Mouse (Mus musculus): ENCODE results near the gene Wars2. TPM values are rescaled to one million over a fixed set of nuclear protein-coding genes. Genes with fewer than 3 reads are reported as not detected.

Wars2 gene
- polyA plus RNA-seq, 1 experiment from 2014 or later, result 5.4 TPM

- H3K27me3 ChIP-seq (ENCODE audit: control insufficient read depth, insufficient read depth, low read length), result peaks cover 95% of the 10 kb centered on the region
- H3K36me3 ChIP-seq (replicated peaks; ENCODE audit: control insufficient read depth, insufficient read depth), result no peaks in the 10 kb centered on the region
- DNase-seq (ENCODE audit: low spot score) (peak; percentile 23), ATAC-seq (ENCODE audit: low FRiP score) (no peak)
- no peaks in the 10 kb centered on the region for H3K4me1 ChIP-seq (replicated peaks; ENCODE audit: control insufficient read depth, insufficient read depth, low read length)
- H3K4me2 ChIP-seq (replicated peaks), result no peak overlapping the region
- WGBS, result 4% methylated on average over 29 of the region's 29 CpGs
- H3K27ac ChIP-seq, result no peak overlapping the region
- no peaks in the 10 kb centered on the region for H3K9me3 ChIP-seq (ENCODE audit: control insufficient read depth, low read length)
- no peak overlapping the region for H3K4me3 ChIP-seq (replicated peaks; ENCODE audit: low read length)
- no peak overlapping the region for H3K9ac ChIP-seq
Measured at GRCm38 (mm10) chr3:99257586-99258577, 117.0 kb downstream of the Wars2 start.

GRCm38 (mm10) chr3:99259741-99260270 is 118.9 kb downstream of the Wars2 start:
- ATAC-seq (ENCODE audit: low FRiP score), result no peak
- WGBS, result 7% methylated on average over 6 of the region's 6 CpGs
- no peak overlapping the region for H3K4me2 ChIP-seq (replicated peaks)
- H3K27me3 ChIP-seq (ENCODE audit: control insufficient read depth, insufficient read depth, low read length), result peaks cover 99% of the 10 kb centered on the region
- H3K9me3 ChIP-seq (ENCODE audit: control insufficient read depth, low read length), result no peaks in the 10 kb centered on the region
- no peaks in the 10 kb centered on the region for H3K36me3 ChIP-seq (replicated peaks; ENCODE audit: control insufficient read depth, insufficient read depth)
- peak; percentile 25 for DNase-seq (ENCODE audit: low spot score)
- no peak overlapping the region for H3K4me3 ChIP-seq (replicated peaks; ENCODE audit: low read length)
- no peaks in the 10 kb centered on the region for H3K4me1 ChIP-seq (replicated peaks; ENCODE audit: control insufficient read depth, insufficient read depth, low read length)
- no peak overlapping the region for H3K27ac ChIP-seq
- H3K9ac ChIP-seq, result no peak overlapping the region

DNA sequence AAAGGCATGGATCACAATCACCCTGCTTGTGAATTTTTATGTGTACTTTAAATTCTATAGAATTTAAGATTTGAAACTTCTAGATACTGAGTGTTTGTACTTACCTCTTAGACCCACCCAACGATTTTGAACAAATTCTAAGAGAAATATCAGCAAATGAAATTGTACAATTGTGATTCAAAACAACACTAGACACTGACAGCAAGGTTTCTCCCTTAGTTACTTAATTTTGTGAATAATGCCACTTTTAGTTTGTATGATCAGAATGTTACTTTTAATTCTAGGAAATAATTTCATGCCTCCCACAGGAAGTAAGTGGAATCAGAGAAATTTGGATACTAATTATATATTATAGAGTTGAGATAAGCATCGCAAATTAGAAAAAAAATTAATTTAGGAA is 119.5 kb downstream of the Wars2 start:
- Histone ChIP-seq H3K9me3 (ENCODE audit: control insufficient read depth, low read length) (no peaks in the 10 kb centered on the region), H3K4me2 (replicated peaks) (no peak overlapping the region), H3K27me3 (ENCODE audit: control insufficient read depth, insufficient read depth, low read length) (peaks cover 99% of the 10 kb centered on the region), H3K9ac (no peak overlapping the region), H3K4me1 (replicated peaks; ENCODE audit: control insufficient read depth, insufficient read depth, low read length) (no peaks in the 10 kb centered on the region), H3K36me3 (replicated peaks; ENCODE audit: control insufficient read depth, insufficient read depth) (no peaks in the 10 kb centered on the region), H3K4me3 (replicated peaks; ENCODE audit: low read length) (no peak overlapping the region), H3K27ac (no peak overlapping the region)
- DNase-seq (ENCODE audit: low spot score) (peak; percentile 52), ATAC-seq (ENCODE audit: low FRiP score) (no peak)
- WGBS, result 42% methylated on average over 2 of the region's 2 CpGs

DNA sequence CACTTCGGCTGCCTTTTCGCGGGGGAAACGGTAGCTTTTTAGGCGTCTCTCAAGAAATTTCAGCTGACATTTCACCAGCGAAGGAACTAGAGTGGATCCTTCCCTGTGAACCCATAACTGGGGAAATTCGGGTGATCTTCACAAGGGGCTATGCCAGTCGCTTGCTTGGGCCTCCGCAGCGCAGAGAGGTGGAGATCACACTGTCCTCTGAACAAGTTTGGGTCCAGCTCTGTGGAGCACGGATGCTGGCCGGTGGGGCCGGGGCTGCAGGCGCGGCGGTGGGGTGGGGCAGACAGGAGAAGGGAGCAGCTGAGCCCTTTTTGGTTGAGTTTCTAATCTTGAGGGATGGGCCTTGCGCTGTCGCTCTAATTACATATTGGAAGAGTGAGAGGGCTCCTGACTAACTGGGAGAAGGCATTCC is 120.5 kb downstream of the Wars2 start:
- no peaks in the 10 kb centered on the region for H3K36me3 ChIP-seq (replicated peaks; ENCODE audit: control insufficient read depth, insufficient read depth)
- no peak for ATAC-seq (ENCODE audit: low FRiP score)
- no peak overlapping the region for H3K27ac ChIP-seq
- under 1% methylated on average over 18 of the region's 18 CpGs for WGBS
- no peak overlapping the region for H3K9ac ChIP-seq
- DNase-seq (ENCODE audit: low spot score), result no peak
- peaks cover 98% of the 10 kb centered on the region for H3K27me3 ChIP-seq (ENCODE audit: control insufficient read depth, insufficient read depth, low read length)
- no peak overlapping the region for H3K4me2 ChIP-seq (replicated peaks)
- H3K4me1 ChIP-seq (replicated peaks; ENCODE audit: control insufficient read depth, insufficient read depth, low read length), result no peaks in the 10 kb centered on the region
- H3K9me3 ChIP-seq (ENCODE audit: control insufficient read depth, low read length), result no peaks in the 10 kb centered on the region
- no peak overlapping the region for H3K4me3 ChIP-seq (replicated peaks; ENCODE audit: low read length)

GRCm38 (mm10) chr3:99261986-99262385 is 121.1 kb downstream of the Wars2 start:
- Histone ChIP-seq H3K27me3 (ENCODE audit: control insufficient read depth, insufficient read depth, low read length) (peaks cover 92% of the 10 kb centered on the region), H3K9me3 (ENCODE audit: control insufficient read depth, low read length) (no peaks in the 10 kb centered on the region), H3K4me3 (replicated peaks; ENCODE audit: low read length) (no peak overlapping the region), H3K4me1 (replicated peaks; ENCODE audit: control insufficient read depth, insufficient read depth, low read length) (no peaks in the 10 kb centered on the region), H3K4me2 (replicated peaks) (no peak overlapping the region), H3K27ac (no peak overlapping the region), H3K9ac (no peak overlapping the region), H3K36me3 (replicated peaks; ENCODE audit: control insufficient read depth, insufficient read depth) (no peaks in the 10 kb centered on the region)
- ATAC-seq (ENCODE audit: low FRiP score) (no peak), DNase-seq (ENCODE audit: low spot score) (no peak)
- WGBS, result 0% methylated on average over 2 of the region's 2 CpGs

GRCm38 (mm10) chr3:99263471-99263903 is 122.6 kb downstream of the Wars2 start:
- DNase-seq (ENCODE audit: low spot score), result no peak

DNA sequence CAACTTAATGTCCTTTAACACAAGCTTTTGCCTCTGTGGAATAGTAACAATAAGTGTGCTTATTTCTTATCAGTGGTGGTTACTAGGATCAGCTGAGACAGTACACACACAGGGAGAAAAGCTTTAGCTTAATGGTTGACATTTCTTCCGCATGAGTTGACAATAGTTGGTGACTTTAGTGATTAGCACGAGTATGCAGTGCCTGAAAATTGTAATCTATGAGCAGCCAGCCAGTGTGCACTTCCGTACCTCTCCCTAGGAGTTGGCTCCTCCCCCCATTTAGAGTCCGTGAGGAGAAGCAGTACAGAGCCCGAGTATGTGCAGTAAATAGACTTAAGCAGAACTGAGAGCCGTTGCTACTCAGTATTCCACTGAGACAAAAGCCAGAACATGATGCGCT is 123.8 kb downstream of the Wars2 start:
- H3K27me3 ChIP-seq (ENCODE audit: control insufficient read depth, insufficient read depth, low read length), result peaks cover 73% of the 10 kb centered on the region

More at GRCm38 (mm10) chr3:99263471-99263903, 122.6 kb downstream of the Wars2 start:
- whole genome bisulfite sequencing, result 13% methylated on average over 9 of the region's 9 CpGs
- Histone ChIP-seq H3K27me3 (ENCODE audit: control insufficient read depth, insufficient read depth, low read length) (peaks cover 83% of the 10 kb centered on the region), H3K27ac (no peak overlapping the region), H3K9ac (no peak overlapping the region), H3K4me2 (replicated peaks) (no peak overlapping the region), H3K36me3 (replicated peaks; ENCODE audit: control insufficient read depth, insufficient read depth) (no peaks in the 10 kb centered on the region), H3K9me3 (ENCODE audit: control insufficient read depth, low read length) (no peaks in the 10 kb centered on the region), H3K4me3 (replicated peaks; ENCODE audit: low read length) (no peak overlapping the region), H3K4me1 (replicated peaks; ENCODE audit: control insufficient read depth, insufficient read depth, low read length) (no peaks in the 10 kb centered on the region)
- ATAC-seq (ENCODE audit: low FRiP score), result no peak

GRCm38 (mm10) chr3:99266752-99267303 is 126.0 kb downstream of the Wars2 start:
- peaks cover 53% of the 10 kb centered on the region for H3K27me3 ChIP-seq (ENCODE audit: control insufficient read depth, insufficient read depth, low read length)
- no peaks in the 10 kb centered on the region for H3K4me1 ChIP-seq (replicated peaks; ENCODE audit: control insufficient read depth, insufficient read depth, low read length)
- H3K4me2 ChIP-seq (replicated peaks), result no peak overlapping the region
- no peak overlapping the region for H3K9ac ChIP-seq
- H3K27ac ChIP-seq, result no peak overlapping the region
- ATAC-seq (ENCODE audit: low FRiP score), result no peak
- H3K9me3 ChIP-seq (ENCODE audit: control insufficient read depth, low read length), result no peaks in the 10 kb centered on the region
- no peak for DNase-seq (ENCODE audit: low spot score)
- 57% methylated on average over 10 of the region's 10 CpGs for WGBS
- no peak overlapping the region for H3K4me3 ChIP-seq (replicated peaks; ENCODE audit: low read length)
- H3K36me3 ChIP-seq (replicated peaks; ENCODE audit: control insufficient read depth, insufficient read depth), result no peaks in the 10 kb centered on the region

More for the DNA sequence above, 123.8 kb downstream of the Wars2 start:
- Histone ChIP-seq H3K4me2 (replicated peaks) (no peak overlapping the region), H3K27ac (no peak overlapping the region), H3K9me3 (ENCODE audit: control insufficient read depth, low read length) (no peaks in the 10 kb centered on the region), H3K4me3 (replicated peaks; ENCODE audit: low read length) (no peak overlapping the region), H3K36me3 (replicated peaks; ENCODE audit: control insufficient read depth, insufficient read depth) (no peaks in the 10 kb centered on the region), H3K9ac (no peak overlapping the region), H3K4me1 (replicated peaks; ENCODE audit: control insufficient read depth, insufficient read depth, low read length) (no peaks in the 10 kb centered on the region)
- DNase-seq (ENCODE audit: low spot score) (no peak), ATAC-seq (ENCODE audit: low FRiP score) (no peak)
- 26% methylated on average over 7 of the region's 7 CpGs for WGBS

DNA sequence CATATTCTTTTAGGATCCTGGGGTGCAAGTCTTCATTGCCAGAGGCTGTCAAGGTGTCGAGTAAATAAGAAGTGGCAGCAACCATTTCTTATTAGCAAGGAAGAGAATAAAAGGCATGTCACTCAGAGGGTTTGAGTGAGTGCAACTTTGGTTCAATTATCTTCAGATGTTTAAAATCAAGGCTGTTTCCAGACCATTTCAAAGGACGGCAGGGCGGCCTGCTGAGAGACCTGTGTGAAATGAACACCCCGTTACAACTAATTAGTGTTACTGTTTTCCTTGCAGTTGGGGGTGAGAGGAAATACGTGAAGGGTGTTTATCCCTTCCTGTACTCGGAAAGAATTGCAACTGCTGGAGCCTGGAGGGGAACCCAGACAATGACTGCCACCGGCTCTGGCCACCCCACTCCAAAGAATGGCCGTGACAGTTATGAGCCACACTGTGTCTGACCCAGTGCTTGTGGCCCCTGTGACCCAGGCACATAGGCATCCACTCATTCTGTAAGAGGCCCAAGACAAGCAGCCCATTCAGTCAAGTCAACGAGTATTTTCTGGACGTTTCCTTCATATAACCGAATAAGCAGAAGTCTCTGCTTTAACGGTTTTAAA is 137.2 kb downstream of the Wars2 start:
- WGBS, result 55% methylated on average over 12 of the region's 12 CpGs
- ATAC-seq (ENCODE audit: low FRiP score) (no peak), DNase-seq (ENCODE audit: low spot score) (no peak)
- H3K9me3 ChIP-seq (ENCODE audit: control insufficient read depth, low read length), result no peaks in the 10 kb centered on the region
- no peaks in the 10 kb centered on the region for H3K4me1 ChIP-seq (replicated peaks; ENCODE audit: control insufficient read depth, insufficient read depth, low read length)
- no peak overlapping the region for H3K9ac ChIP-seq
- no peak overlapping the region for H3K4me2 ChIP-seq (replicated peaks)
- H3K27me3 ChIP-seq (ENCODE audit: control insufficient read depth, insufficient read depth, low read length), result no peaks in the 10 kb centered on the region
- H3K27ac ChIP-seq, result no peak overlapping the region
- H3K4me3 ChIP-seq (replicated peaks; ENCODE audit: low read length), result no peak overlapping the region
- no peaks in the 10 kb centered on the region for H3K36me3 ChIP-seq (replicated peaks; ENCODE audit: control insufficient read depth, insufficient read depth)

All from hindbrain, embryonic 14.5 days (tissue).